Mouse (Mus musculus) intestine, postnatal 0 days (tissue): ENCODE measurements around the gene Homer2. TPM values are rescaled to one million over a fixed set of nuclear protein-coding genes. Genes with fewer than 3 reads are reported as not detected.

Experiments
- ATAC-seq: fragments of 200-750 bp; cut with Nextera tagmentation; 2 replicates; pipeline ENCODE4 v1.8.0; 2017; ENCODE audit warnings: mild to moderate bottlenecking, moderate TSS enrichment, moderate library complexity
- H3K27ac ChIP-seq: fragments of 300-500 bp; sonication (generic); 2 replicates; pipeline ENCODE4 v1.5.1; 2014; ENCODE audit warnings: mild to moderate bottlenecking, low read depth, low read length, moderate library complexity
- H3K27me3 ChIP-seq: fragments of 300-500 bp; sonication (generic); replicated peaks from 2 replicates; pipeline ENCODE4 v1.6.1; 2014; ENCODE audit warnings: low read length, mixed read lengths; ENCODE audit not compliant: control insufficient read depth, insufficient read depth
- H3K36me3 ChIP-seq: fragments of 300-500 bp; sonication (generic); 2 replicates; pipeline ENCODE4 v1.6.1; 2014; ENCODE audit warnings: mild to moderate bottlenecking, moderate library complexity; ENCODE audit not compliant: control insufficient read depth, insufficient read depth
- H3K4me1 ChIP-seq: fragments of 300-500 bp; sonication (generic); replicated peaks from 2 replicates; pipeline ENCODE4 v1.6.1; 2014; ENCODE audit warnings: antibody characterized with exemption, low read length, mixed read lengths; ENCODE audit not compliant: control insufficient read depth, insufficient read depth
- H3K4me2 ChIP-seq: fragments of 300-500 bp; sonication (generic); replicated peaks from 2 replicates; pipeline ENCODE4 v1.6.1; 2014; ENCODE audit warnings: low read depth, mild to moderate bottlenecking, moderate library complexity
- H3K4me3 ChIP-seq: fragments of 300-500 bp; sonication (generic); 2 replicates; pipeline ENCODE4 v1.5.1; 2014; ENCODE audit warnings: low read depth, low read length
- H3K9ac ChIP-seq: fragments of 300-500 bp; sonication (generic); 2 replicates; pipeline ENCODE4 v1.6.1; 2014; ENCODE audit warnings: mild to moderate bottlenecking, low read depth, low read length
- H3K9me3 ChIP-seq: fragments of 300-500 bp; sonication (generic); 2 replicates; pipeline ENCODE4 v1.6.1; 2016; ENCODE audit warnings: mixed run types; ENCODE audit not compliant: control insufficient read depth
- CTCF ChIP-seq: sonication (generic); IDR thresholded peaks from 2 replicates; pipeline ENCODE4 v1.5.1; 2016; ENCODE audit warnings: low read depth, mild to moderate bottlenecking, control low read depth, antibody characterized with exemption, moderate library complexity
- WGBS: fragments of 180-500 bp; shearing (Covaris S2); extraction: QIAGEN DNeasy Blood & Tissue Kit; methylation state at CpG from one replicate; pipeline ENCODE4 v1.1.7; 2014; 5-methylcytosine and 5-hydroxymethylcytosine counted together
- polyA plus RNA-seq: library from polyadenylated mRNA; unstranded; fragments of >200 nt; fragmentation: Nextera tagmentation; extraction: Ambion mirVana; gene quantifications from 2 replicates; pipeline ENCODE4 v1.2.1, GENCODE M21; 2015

Homer2 gene
- polyA plus RNA-seq, 1 experiment from 2014 or later, result 22.2 TPM

DNA sequence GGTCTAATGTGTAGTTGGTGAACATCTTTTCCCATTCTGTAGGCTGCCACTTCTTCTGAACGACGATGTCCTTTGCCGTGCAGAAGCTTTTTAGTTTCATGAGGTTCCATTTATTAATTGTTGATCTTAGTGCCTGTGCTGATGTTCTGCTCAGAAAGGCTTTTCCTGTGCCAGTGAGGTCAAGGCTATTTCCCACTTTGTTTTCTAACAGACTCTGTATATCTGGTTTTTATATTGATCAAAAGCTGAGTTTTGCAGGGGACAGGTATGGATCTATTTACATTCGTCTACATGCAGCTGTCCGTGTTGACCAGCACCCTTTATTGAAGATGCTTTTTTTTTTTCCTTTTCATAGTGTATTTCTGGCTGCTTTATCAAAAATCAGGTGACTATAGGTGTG lies 128.0 kb downstream of the Homer2 start:
- ATAC-seq, result no peak
- no peak overlapping the region for H3K9ac ChIP-seq
- peaks cover 29% of the 10 kb centered on the region for H3K36me3 ChIP-seq
- no peak for TF ChIP-seq CTCF
- H3K4me2 ChIP-seq, result no peak overlapping the region
- H3K27ac ChIP-seq, result no peak overlapping the region
- H3K4me3 ChIP-seq, result no peak overlapping the region
- H3K4me1 ChIP-seq, result no peaks in the 10 kb centered on the region
- WGBS, result 95% methylated on average over 5 of the region's 5 CpGs
- no peaks in the 10 kb centered on the region for H3K9me3 ChIP-seq
- no peaks in the 10 kb centered on the region for H3K27me3 ChIP-seq

DNA sequence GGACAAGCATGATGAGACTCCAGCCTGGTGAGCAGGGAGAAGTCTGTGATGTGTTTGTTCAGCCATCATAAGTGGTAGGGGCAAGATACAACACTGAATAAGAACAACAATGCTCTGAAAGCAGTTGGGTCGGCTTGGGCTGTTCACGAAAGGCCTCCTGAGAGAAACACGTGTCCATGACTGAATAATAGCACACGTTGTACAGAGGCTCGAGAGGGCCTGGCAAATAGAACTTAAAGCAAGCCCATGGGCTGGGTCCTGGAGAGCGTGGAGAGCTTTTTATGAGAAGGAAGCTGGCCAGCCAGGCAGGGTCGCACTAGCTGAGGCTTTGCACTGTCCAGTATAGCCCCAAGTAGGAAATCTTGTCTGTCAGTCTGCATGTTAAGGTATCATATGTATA lies 128.9 kb downstream of the Homer2 start:
- no peaks in the 10 kb centered on the region for H3K4me1 ChIP-seq
- H3K27me3 ChIP-seq, result no peaks in the 10 kb centered on the region
- WGBS, result 91% methylated on average over 7 of the region's 7 CpGs
- H3K36me3 ChIP-seq, result peaks cover 25% of the 10 kb centered on the region
- TF ChIP-seq CTCF, result no peak
- no peak overlapping the region for H3K9ac ChIP-seq
- no peak overlapping the region for H3K4me2 ChIP-seq
- H3K27ac ChIP-seq, result no peak overlapping the region
- no peak for ATAC-seq
- H3K9me3 ChIP-seq, result no peaks in the 10 kb centered on the region
- no peak overlapping the region for H3K4me3 ChIP-seq

DNA sequence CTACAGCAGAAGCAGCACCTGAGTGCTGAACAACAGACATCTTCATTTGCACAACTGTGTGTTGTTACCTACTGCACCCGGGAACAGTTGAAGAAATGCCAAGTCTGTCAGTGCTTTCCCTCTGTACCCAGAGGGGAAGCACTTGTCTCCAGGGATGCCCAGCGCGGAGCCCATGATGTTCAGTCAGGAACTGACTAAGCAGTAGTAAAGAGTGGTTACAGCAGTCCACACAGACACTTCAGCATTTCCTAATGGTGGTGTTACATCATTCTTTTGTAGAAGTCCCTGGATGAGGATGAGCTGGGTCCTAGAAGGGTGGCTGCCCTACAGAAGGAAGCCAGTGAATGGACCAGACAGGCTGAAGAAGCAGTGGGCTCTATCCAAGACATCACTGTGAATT lies 129.5 kb downstream of the Homer2 start:
- no peak overlapping the region for H3K4me2 ChIP-seq
- no peak overlapping the region for H3K9ac ChIP-seq
- H3K4me1 ChIP-seq, result 0 out of 2 replicates have a peak, but pooled peaks cover 1% of the 10 kb centered on the region
- ATAC-seq, result no peak
- no peak for TF ChIP-seq CTCF
- H3K27me3 ChIP-seq, result no peaks in the 10 kb centered on the region
- no peak overlapping the region for H3K27ac ChIP-seq
- H3K36me3 ChIP-seq, result peaks cover 25% of the 10 kb centered on the region
- 94% methylated on average over 3 of the region's 3 CpGs for WGBS
- H3K9me3 ChIP-seq, result no peaks in the 10 kb centered on the region
- no peak overlapping the region for H3K4me3 ChIP-seq

DNA sequence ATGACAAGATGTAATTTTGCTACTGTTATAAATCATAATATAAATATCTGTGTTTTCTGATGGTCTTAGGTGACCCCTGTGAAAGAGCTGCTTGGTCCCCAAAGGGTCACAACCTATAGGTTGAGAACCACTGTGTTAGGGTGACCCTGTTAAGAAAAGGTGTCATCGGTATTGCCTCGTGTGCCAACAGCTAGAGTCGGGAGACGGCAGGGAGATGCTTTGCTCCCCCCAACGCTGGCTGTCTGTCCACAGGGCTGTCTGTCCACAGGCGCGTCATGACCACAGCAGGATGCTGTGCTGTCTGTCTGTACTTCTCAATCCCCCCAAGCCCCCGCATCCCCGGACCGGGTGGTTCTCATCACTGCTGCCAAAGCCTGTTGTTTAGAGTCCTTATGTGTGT lies 131.7 kb downstream of the Homer2 start:
- H3K27ac ChIP-seq, result no peak overlapping the region
- H3K4me2 ChIP-seq, result no peak overlapping the region
- WGBS, result 94% methylated on average over 10 of the region's 10 CpGs

DNA sequence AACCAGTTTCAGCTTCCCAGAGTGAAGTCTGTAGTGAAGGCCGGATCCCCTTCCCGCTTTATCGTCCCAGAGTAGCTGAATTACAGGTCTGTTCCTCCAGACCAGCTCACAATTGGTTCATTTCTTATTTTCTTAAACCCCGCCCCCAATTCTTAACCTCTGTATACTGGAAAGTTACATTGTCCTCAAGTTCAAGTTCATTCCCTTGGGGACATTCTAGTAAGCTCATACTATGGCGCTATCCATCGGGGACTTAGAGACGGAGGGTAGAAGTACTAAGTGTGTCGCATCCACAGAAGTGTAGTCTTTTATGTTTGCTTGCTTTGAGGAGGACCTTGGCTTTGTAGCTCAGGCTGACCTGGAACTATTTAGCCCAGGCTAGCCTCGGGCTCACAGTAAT lies 133.5 kb downstream of the Homer2 start:
- Histone ChIP-seq H3K4me2 (no peak overlapping the region), H3K4me3 (no peak overlapping the region), H3K27ac (no peak overlapping the region), H3K36me3 (peaks cover 20% of the 10 kb centered on the region), H3K4me1 (0 out of 2 replicates have a peak, but pooled peaks cover 4% of the 10 kb centered on the region), H3K9me3 (no peaks in the 10 kb centered on the region), H3K9ac (no peak overlapping the region), H3K27me3 (no peaks in the 10 kb centered on the region)
- TF ChIP-seq CTCF, result no peak
- WGBS, result 93% methylated on average over 9 of the region's 9 CpGs
- ATAC-seq, result no peak

More for the DNA sequence above, 131.7 kb downstream of the Homer2 start:
- ATAC-seq, result no peak
- no peaks in the 10 kb centered on the region for H3K9me3 ChIP-seq
- peaks cover 25% of the 10 kb centered on the region for H3K36me3 ChIP-seq
- H3K9ac ChIP-seq, result no peak overlapping the region
- no peaks in the 10 kb centered on the region for H3K27me3 ChIP-seq
- no peak overlapping the region for H3K4me3 ChIP-seq
- TF ChIP-seq CTCF, result no peak
- 0 out of 2 replicates have a peak, but pooled peaks cover 4% of the 10 kb centered on the region for H3K4me1 ChIP-seq

DNA sequence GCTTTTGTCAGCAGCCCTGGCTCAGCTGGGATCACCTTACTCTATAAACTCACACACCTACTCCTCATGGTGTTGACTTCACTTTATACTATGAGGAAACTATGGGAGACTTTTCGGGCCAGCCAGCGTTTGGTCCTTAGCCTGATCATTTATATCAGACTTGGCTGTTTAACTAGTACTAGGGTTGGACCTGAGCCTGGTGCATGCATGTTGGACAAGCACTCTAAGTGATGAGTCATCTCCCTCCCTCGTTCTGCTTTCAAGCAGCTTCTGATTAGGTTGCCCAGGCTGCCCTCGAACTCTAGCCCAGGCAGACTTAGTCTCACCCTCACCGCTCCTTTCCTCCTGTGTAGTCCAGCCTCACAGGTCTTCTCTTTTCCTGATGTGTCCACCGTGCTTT lies 133.9 kb downstream of the Homer2 start:
- Histone ChIP-seq H3K4me2 (peak overlapping the region; percentile 73; the same call in 1 of the 2 replicates), H3K9ac (no peak overlapping the region), H3K4me3 (no peak overlapping the region), H3K4me1 (0 out of 2 replicates have a peak, but pooled peaks cover 4% of the 10 kb centered on the region), H3K27me3 (no peaks in the 10 kb centered on the region), H3K27ac (no peak overlapping the region), H3K36me3 (peaks cover 16% of the 10 kb centered on the region), H3K9me3 (no peaks in the 10 kb centered on the region)
- no peak for ATAC-seq
- WGBS, result 68% methylated on average over 6 of the region's 6 CpGs
- no peak for TF ChIP-seq CTCF
